22 mouse cellular contexts compared by ENCODE assay signal in the genomic region with DNA sequence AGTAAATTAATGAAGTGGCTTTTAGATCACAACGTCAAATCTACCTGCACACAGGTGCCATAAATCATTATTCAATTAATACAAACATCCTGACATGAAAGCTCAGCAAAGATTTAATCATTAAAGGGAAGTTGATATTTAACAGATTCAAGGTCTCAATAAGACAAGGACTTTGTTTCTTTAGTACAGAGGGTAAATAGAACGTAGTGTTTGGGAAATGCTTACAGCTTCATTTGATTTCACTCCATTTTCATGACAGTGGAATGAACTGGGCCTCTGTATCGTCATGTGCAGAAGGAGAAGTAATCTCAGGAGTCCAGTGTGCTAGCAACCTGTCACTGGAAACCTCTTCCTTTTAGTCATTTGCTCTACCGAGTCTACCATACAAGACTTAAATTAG. TPM values are rescaled to one million over a fixed set of nuclear protein-coding genes. Genes with fewer than 3 reads are reported as not detected.
"Had no signal": no experiment of that assay in that cellular context is flagged by ENCODE, and none has a peak within 500 bp of the region (broad histone marks: within the 10 kb centered on the region; RNA-seq: fewer than 3 reads in every experiment).

No protein-coding gene starts in this region.

- DNase-seq: kidney, postnatal 10 days; liver; liver, embryonic 13.5 days; lung, embryonic 14.5 days; right cerebral cortex, adult 18-20 months; right cerebral cortex, postnatal 14 days; right cerebral cortex, postnatal 4 days; thymus, adult 2 months; thymus, postnatal 14 days; thymus, postnatal 4 days had no signal

- H3K9me3 ChIP-seq: limb, embryonic 10.5 days; limb, embryonic 13.5 days; liver, embryonic 13.5 days; midbrain, embryonic 12.5 days; midbrain, embryonic 15.5 days; neural tube, embryonic 12.5 days; neural tube, embryonic 15.5 days had no signal

- ATAC-seq: hindbrain, postnatal 0 days; inflammation-experienced regulatory T-cells, adult 6 months; lung, postnatal 0 days; midbrain, embryonic 15.5 days had no signal

- H3K27ac ChIP-seq: hindbrain, postnatal 0 days; limb, embryonic 10.5 days; limb, embryonic 13.5 days; liver, embryonic 13.5 days; macrophage; midbrain, embryonic 12.5 days; midbrain, embryonic 15.5 days; neural tube, embryonic 12.5 days; neural tube, embryonic 15.5 days; stomach, postnatal 0 days had no signal

- H3K9ac ChIP-seq: limb, embryonic 13.5 days; liver, embryonic 13.5 days; lung, embryonic 14.5 days; midbrain, embryonic 12.5 days; midbrain, embryonic 15.5 days; neural tube, embryonic 12.5 days; neural tube, embryonic 15.5 days had no signal

- H3K27me3 ChIP-seq: limb, embryonic 13.5 days; liver, embryonic 13.5 days; midbrain, embryonic 12.5 days; midbrain, embryonic 15.5 days; neural tube, embryonic 12.5 days; neural tube, embryonic 15.5 days had no signal

- H3K36me3 ChIP-seq: limb, embryonic 10.5 days; limb, embryonic 13.5 days; liver, embryonic 13.5 days; midbrain, embryonic 12.5 days; midbrain, embryonic 15.5 days; neural tube, embryonic 12.5 days; neural tube, embryonic 15.5 days had no signal

- H3K4me1 ChIP-seq: liver, embryonic 13.5 days; midbrain, embryonic 15.5 days; neural tube, embryonic 12.5 days; neural tube, embryonic 15.5 days had no signal

- H3K4me3 ChIP-seq: limb, embryonic 10.5 days; limb, embryonic 13.5 days; liver, embryonic 13.5 days; midbrain, embryonic 12.5 days; midbrain, embryonic 15.5 days; neural tube, embryonic 12.5 days; neural tube, embryonic 15.5 days had no signal

- H3K4me2 ChIP-seq: limb, embryonic 13.5 days; liver, embryonic 13.5 days; lung, embryonic 14.5 days; midbrain, embryonic 12.5 days; midbrain, embryonic 15.5 days; neural tube, embryonic 12.5 days; neural tube, embryonic 15.5 days had no signal

RNA-seq across cellular contexts. Expression of a gene that starts 35.8 kb away (rescaled TPM):
- total RNA-seq: megakaryocyte, adult 5-6 weeks had no signal
- polyA plus RNA-seq: macrophage had no signal
